Mouse (Mus musculus) heart, embryonic 14.5 days (tissue): ENCODE measurements at regions not wholly inside any gene's neighbourhood (a gene's known extent, or its start where the extent isn't known, plus 50 kb on each side); places are given as distances from the start of the nearest gene placed in this dataset.

ENCODE experiments used
- ATAC-seq: fragments of 200-750 bp; cut with Nextera tagmentation; 2 replicates; pipeline ENCODE4 v1.8.0; 2017; ENCODE audit warnings: low read depth, moderate TSS enrichment; ENCODE audit not compliant: insufficient number of reproducible peaks, insufficient read depth, low FRiP score
- H3K27ac ChIP-seq, 2 experiments: fragments of 200-500 bp in 1 of 2; fragments of 300-500 bp in 1 of 2; sonication (generic) in 1 of 2; replicated peaks in 1 of 2; 2 replicates each; pipeline ENCODE4 v1.5.1; 2012 to 2014; ENCODE audit warnings: low read depth in 2 of 2, low read length in 2 of 2, control low read depth in 1 of 2, mild to moderate bottlenecking in 1 of 2, mixed read lengths in 1 of 2; ENCODE audit not compliant: control insufficient read depth in 1 of 2, insufficient read depth in 1 of 2
- H3K27me3 ChIP-seq: fragments of 300-500 bp; sonication (generic); 2 replicates; pipeline ENCODE4 v1.6.1; 2014; ENCODE audit warnings: mild to moderate bottlenecking, low read length, control low read depth; ENCODE audit not compliant: control insufficient read depth, insufficient read depth
- H3K36me3 ChIP-seq: fragments of 300-500 bp; sonication (generic); 2 replicates; pipeline ENCODE4 v1.6.1; 2014; ENCODE audit warnings: mild to moderate bottlenecking, control low read depth, low read length, mixed read lengths; ENCODE audit not compliant: control insufficient read depth, insufficient read depth
- H3K4me1 ChIP-seq, 2 experiments: fragments of 200-500 bp in 1 of 2; fragments of 300-500 bp in 1 of 2; sonication (generic) in 1 of 2; 2 replicates each; pipeline ENCODE4 v1.6.1; 2012 to 2014; ENCODE audit warnings: low read length in 2 of 2, control low read depth in 1 of 2, mixed read lengths in 1 of 2; ENCODE audit not compliant: control insufficient read depth in 2 of 2, insufficient read depth in 2 of 2
- H3K4me2 ChIP-seq: fragments of 300-500 bp; sonication (generic); 2 replicates; pipeline ENCODE4 v1.6.1; 2014; ENCODE audit warnings: mild to moderate bottlenecking, low read length
- H3K4me3 ChIP-seq, 2 experiments: fragments of 200-500 bp in 1 of 2; fragments of 300-500 bp in 1 of 2; sonication (generic) in 1 of 2; 2 replicates each; pipeline ENCODE4 v1.5.1; 2012 to 2014; ENCODE audit warnings: low read length in 2 of 2, mild to moderate bottlenecking in 2 of 2, control low read depth in 1 of 2, low read depth in 1 of 2, moderate library complexity in 1 of 2; ENCODE audit not compliant: control insufficient read depth in 1 of 2, insufficient read depth in 1 of 2
- H3K9ac ChIP-seq: fragments of 300-500 bp; sonication (generic); 2 replicates; pipeline ENCODE4 v1.6.1; 2014; ENCODE audit warnings: mild to moderate bottlenecking, low read length
- H3K9me3 ChIP-seq: fragments of 300-500 bp; sonication (generic); 2 replicates; pipeline ENCODE4 v1.6.1; 2016; ENCODE audit warnings: low read length, control low read depth; ENCODE audit not compliant: control insufficient read depth
- WGBS: fragments of 180-500 bp; shearing (Covaris S2); extraction: QIAGEN DNeasy Blood & Tissue Kit; methylation state at CpG from one replicate; pipeline ENCODE4 v1.1.7; 2014; 5-methylcytosine and 5-hydroxymethylcytosine counted together

DNA sequence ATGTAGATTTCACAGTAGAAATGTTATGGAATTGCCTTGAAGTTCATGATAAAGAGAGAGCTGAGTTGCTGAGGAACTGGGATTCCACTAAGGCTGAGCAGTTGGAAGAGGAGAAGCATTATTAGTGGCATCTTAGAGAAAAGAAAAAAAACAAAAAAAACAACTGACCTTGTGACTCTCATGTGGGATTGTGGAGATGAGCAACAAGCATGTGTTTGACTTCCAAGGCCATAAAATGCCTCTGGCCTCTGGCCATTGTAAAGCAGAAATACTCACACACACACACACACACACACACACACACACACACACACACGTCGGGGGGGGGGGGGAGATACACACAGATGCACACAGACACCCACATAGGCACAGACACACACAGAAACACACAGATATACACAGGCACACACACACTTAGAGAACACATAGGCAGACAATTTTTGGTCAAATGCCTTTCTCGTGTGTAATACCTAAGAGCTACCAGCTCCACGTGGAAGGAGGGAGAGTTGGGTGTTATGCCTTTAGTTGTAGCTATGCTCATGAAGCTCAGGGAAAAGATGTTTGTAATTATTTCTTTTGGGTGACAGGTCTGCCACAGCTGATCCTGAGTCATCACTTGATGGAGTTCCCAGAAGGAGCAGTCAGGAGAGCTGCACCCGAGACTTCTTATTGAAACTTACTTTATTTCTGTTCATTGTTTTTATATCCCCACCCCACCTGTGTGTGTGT lies 52.4 kb upstream of the Slc35f5 start:
- ATAC-seq, result no peak
- Histone ChIP-seq H3K27ac (no peak overlapping the region), H3K4me2 (no peak overlapping the region), H3K4me1 (peaks cover 2 to 4% of the 10 kb centered on the region in 2 experiments; a peak in 1 of 4 replicates), H3K27me3 (no peaks in the 10 kb centered on the region), H3K36me3 (no peaks in the 10 kb centered on the region), H3K9me3 (no peaks in the 10 kb centered on the region), H3K9ac (no peak overlapping the region), H3K4me3 (no peak overlapping the region)
- 77% methylated on average over 4 of the region's 5 CpGs for WGBS

DNA sequence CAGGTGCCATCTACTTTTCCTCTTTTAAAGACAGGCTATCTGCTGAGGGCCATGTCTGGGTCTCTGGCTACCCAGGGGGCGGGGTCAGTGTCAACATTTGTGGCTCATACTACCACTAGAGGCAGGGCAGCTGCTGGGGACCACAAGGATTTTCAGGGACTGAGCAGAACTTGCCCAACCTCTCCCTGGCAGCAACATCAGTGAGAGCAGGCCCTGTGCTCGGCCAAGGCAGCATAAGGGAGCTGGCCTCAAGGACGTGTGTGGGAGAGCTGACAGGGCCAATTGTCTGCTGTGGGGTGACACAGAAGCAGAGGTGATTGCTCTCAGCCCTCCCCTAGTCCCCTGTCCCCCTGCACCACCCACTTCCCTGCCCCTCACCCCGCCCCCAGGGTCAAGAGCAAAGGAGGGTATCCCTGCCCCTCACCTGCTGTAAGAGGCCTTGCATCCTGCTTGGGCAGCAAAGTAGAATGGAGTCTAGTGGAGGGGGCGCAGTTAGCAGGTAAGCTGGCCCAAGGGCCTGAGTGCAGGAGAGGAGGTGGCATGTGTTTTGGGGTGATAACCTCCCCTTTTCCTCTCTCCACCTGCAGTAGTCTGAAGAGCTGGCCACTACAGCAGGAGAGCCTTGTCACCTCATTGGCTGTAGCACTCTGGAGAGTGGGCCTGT lies 51.7 kb upstream of the Slc35f5 start:
- Histone ChIP-seq H3K27ac (no peak overlapping the region), H3K36me3 (no peaks in the 10 kb centered on the region), H3K4me2 (no peak overlapping the region), H3K9me3 (no peaks in the 10 kb centered on the region), H3K4me3 (no peak overlapping the region), H3K27me3 (no peaks in the 10 kb centered on the region), H3K9ac (no peak overlapping the region), H3K4me1 (peaks cover 2 to 4% of the 10 kb centered on the region in 2 experiments; a peak in 1 of 4 replicates)
- WGBS, result 54% methylated on average over 5 of the region's 5 CpGs
- no peak for ATAC-seq
